Mouse (Mus musculus) embryonic facial prominence, embryonic 10.5 days (tissue): ENCODE data around the gene Myh9. TPM values are rescaled to one million over a fixed set of nuclear protein-coding genes. Genes with fewer than 3 reads are reported as not detected.

Experiments
- DNase-seq: peaks from one replicate; pipeline ENCODE4 v3.0.0-alpha.2; 2017; ENCODE audit warnings: low spot score
- H3K27ac ChIP-seq: fragments of 300-500 bp; sonication (generic); replicated peaks from 2 replicates; pipeline ENCODE4 v1.5.1; 2016; ENCODE audit warnings: mild to moderate bottlenecking
- H3K27me3 ChIP-seq: fragments of 300-500 bp; sonication (generic); replicated peaks from 2 replicates; pipeline ENCODE4 v1.6.1; 2016; ENCODE audit warnings: low read depth, mild to moderate bottlenecking; ENCODE audit not compliant: poor library complexity, severe bottlenecking
- H3K36me3 ChIP-seq: fragments of 300-500 bp; sonication (generic); replicated peaks from 2 replicates; pipeline ENCODE4 v1.6.1; 2016; ENCODE audit warnings: mild to moderate bottlenecking, moderate library complexity
- H3K4me1 ChIP-seq: fragments of 300-500 bp; sonication (generic); 2 replicates; pipeline ENCODE4 v1.6.1; 2016
- H3K4me3 ChIP-seq: fragments of 300-500 bp; sonication (generic); 2 replicates; pipeline ENCODE4 v1.5.1; 2016; ENCODE audit warnings: mild to moderate bottlenecking, moderate library complexity
- H3K9me3 ChIP-seq: fragments of 300-500 bp; sonication (generic); 2 replicates; pipeline ENCODE4 v1.6.1; 2016; ENCODE audit warnings: mild to moderate bottlenecking
- WGBS: fragments of 180-500 bp; shearing (Covaris S2); methylation state at CpG from one replicate; pipeline ENCODE4 v1.1.7; 2016; 5-methylcytosine and 5-hydroxymethylcytosine counted together
- polyA plus RNA-seq: library from polyadenylated mRNA; unstranded; fragments of >200 nt; fragmentation: Nextera tagmentation; extraction: Ambion mirVana; gene quantifications from 2 replicates; pipeline ENCODE4 v1.2.1, GENCODE M21; 2016

Gene Myh9
- polyA plus RNA-seq, 1 experiment from 2014 or later = 46.9 TPM

- whole genome bisulfite sequencing = 87% methylated on average over 12 of the region's 12 CpGs
- Histone ChIP-seq H3K4me3 (0 out of 2 replicates have a peak overlapping the region, but pooled peaks have one; percentile 8), H3K9me3 (no peaks in the 10 kb centered on the region), H3K27me3 (no peaks in the 10 kb centered on the region), H3K36me3 (peaks cover 33% of the 10 kb centered on the region), H3K4me1 (peaks cover 68% of the 10 kb centered on the region), H3K27ac (peak overlapping the region; percentile 75)
- DNase-seq = no peak
Measured at GRCm38 (mm10) chr15:77828242-77828641, 13.7 kb downstream of the Myh9 start.

GRCm38 (mm10) chr15:77827794-77828193 is 14.2 kb downstream of the Myh9 start:
- WGBS = 24% methylated on average over 6 of the region's 6 CpGs
- peaks cover 72% of the 10 kb centered on the region for H3K4me1 ChIP-seq
- peak overlapping the region; percentile 8; the same call in 1 of the 2 replicates for H3K4me3 ChIP-seq
- no peaks in the 10 kb centered on the region for H3K9me3 ChIP-seq
- peaks cover 32% of the 10 kb centered on the region for H3K36me3 ChIP-seq
- H3K27me3 ChIP-seq = no peaks in the 10 kb centered on the region
- no peak for DNase-seq
- H3K27ac ChIP-seq = peak overlapping the region; percentile 75

- Histone ChIP-seq H3K4me1 (peaks cover 73% of the 10 kb centered on the region), H3K27ac (peak overlapping the region; percentile 75), H3K27me3 (no peaks in the 10 kb centered on the region), H3K36me3 (peaks cover 29% of the 10 kb centered on the region), H3K9me3 (no peaks in the 10 kb centered on the region), H3K4me3 (peak overlapping the region; percentile 8; the same call in 1 of the 2 replicates)
- WGBS = 11% methylated on average over 7 of the region's 7 CpGs
- DNase-seq = peak; percentile 65
Measured at GRCm38 (mm10) chr15:77827379-77827778, 14.6 kb downstream of the Myh9 start.

GRCm38 (mm10) chr15:77825382-77825781 is 16.6 kb downstream of the Myh9 start:
- peaks cover 11% of the 10 kb centered on the region for H3K36me3 ChIP-seq
- no peak for DNase-seq
- H3K27me3 ChIP-seq = no peaks in the 10 kb centered on the region
- no peaks in the 10 kb centered on the region for H3K9me3 ChIP-seq
- no peak overlapping the region for H3K4me3 ChIP-seq
- 86% methylated on average over 1 of the region's 1 CpGs for WGBS
- H3K27ac ChIP-seq = no peak overlapping the region
- peaks cover 79% of the 10 kb centered on the region for H3K4me1 ChIP-seq

GRCm38 (mm10) chr15:77824321-77824720 is 17.7 kb downstream of the Myh9 start:
- no peak for DNase-seq
- no peak overlapping the region for H3K4me3 ChIP-seq
- 0 out of 2 replicates have a peak, but pooled peaks cover 5% of the 10 kb centered on the region for H3K36me3 ChIP-seq
- WGBS = 89% methylated on average over 1 of the region's 1 CpGs
- peaks cover 82% of the 10 kb centered on the region for H3K4me1 ChIP-seq
- no peaks in the 10 kb centered on the region for H3K27me3 ChIP-seq
- H3K9me3 ChIP-seq = no peaks in the 10 kb centered on the region
- H3K27ac ChIP-seq = no peak overlapping the region

- H3K9me3 ChIP-seq = no peaks in the 10 kb centered on the region
- H3K27ac ChIP-seq = peak overlapping the region; percentile 36; the same call in 1 of the 2 replicates
- no peak for DNase-seq
- peaks cover 88% of the 10 kb centered on the region for H3K4me1 ChIP-seq
- no peaks in the 10 kb centered on the region for H3K27me3 ChIP-seq
- no peak overlapping the region for H3K4me3 ChIP-seq
- 0 out of 2 replicates have a peak, but pooled peaks cover 10% of the 10 kb centered on the region for H3K36me3 ChIP-seq
- WGBS = 73% methylated on average over 3 of the region's 3 CpGs
Measured at GRCm38 (mm10) chr15:77823634-77824033, 18.3 kb downstream of the Myh9 start.

GRCm38 (mm10) chr15:77823196-77823595 is 18.8 kb downstream of the Myh9 start:
- Histone ChIP-seq H3K4me1 (peaks cover 89% of the 10 kb centered on the region), H3K9me3 (no peaks in the 10 kb centered on the region), H3K27me3 (no peaks in the 10 kb centered on the region), H3K36me3 (0 out of 2 replicates have a peak, but pooled peaks cover 11% of the 10 kb centered on the region), H3K27ac (peak overlapping the region; percentile 36), H3K4me3 (no peak overlapping the region)
- DNase-seq = no peak
- WGBS = 73% methylated on average over 6 of the region's 6 CpGs

- Histone ChIP-seq H3K27ac (no peak overlapping the region), H3K4me3 (no peak overlapping the region), H3K27me3 (no peaks in the 10 kb centered on the region), H3K9me3 (no peaks in the 10 kb centered on the region), H3K4me1 (peaks cover 89% of the 10 kb centered on the region), H3K36me3 (0 out of 2 replicates have a peak, but pooled peaks cover 11% of the 10 kb centered on the region)
- WGBS = 65% methylated on average over 2 of the region's 2 CpGs
- no peak for DNase-seq
Measured at GRCm38 (mm10) chr15:77822671-77823070, 19.3 kb downstream of the Myh9 start.

GRCm38 (mm10) chr15:77822057-77822466 is 19.9 kb downstream of the Myh9 start:
- 45% methylated on average over 5 of the region's 5 CpGs for WGBS
- H3K4me1 ChIP-seq = peaks cover 89% of the 10 kb centered on the region

GRCm38 (mm10) chr15:77821424-77821823 is 20.6 kb downstream of the Myh9 start:
- 0 out of 2 replicates have a peak, but pooled peaks cover 11% of the 10 kb centered on the region for H3K36me3 ChIP-seq
- peak overlapping the region; percentile 60 for H3K27ac ChIP-seq
- H3K9me3 ChIP-seq = no peaks in the 10 kb centered on the region
- peaks cover 91% of the 10 kb centered on the region for H3K4me1 ChIP-seq
- 70% methylated on average over 7 of the region's 7 CpGs for WGBS
- no peak for DNase-seq
- no peak overlapping the region for H3K4me3 ChIP-seq
- no peaks in the 10 kb centered on the region for H3K27me3 ChIP-seq

More at GRCm38 (mm10) chr15:77822057-77822466, 19.9 kb downstream of the Myh9 start:
- H3K27ac ChIP-seq = peak overlapping the region; percentile 60
- H3K27me3 ChIP-seq = no peaks in the 10 kb centered on the region
- no peaks in the 10 kb centered on the region for H3K9me3 ChIP-seq
- no peak overlapping the region for H3K4me3 ChIP-seq
- H3K36me3 ChIP-seq = 0 out of 2 replicates have a peak, but pooled peaks cover 11% of the 10 kb centered on the region
- no peak for DNase-seq

- Histone ChIP-seq H3K27ac (peak overlapping the region; percentile 60), H3K4me1 (peaks cover 91% of the 10 kb centered on the region), H3K9me3 (no peaks in the 10 kb centered on the region), H3K27me3 (no peaks in the 10 kb centered on the region), H3K36me3 (0 out of 2 replicates have a peak, but pooled peaks cover 8% of the 10 kb centered on the region), H3K4me3 (no peak overlapping the region)
- no peak for DNase-seq
- 54% methylated on average over 3 of the region's 3 CpGs for WGBS
Measured at GRCm38 (mm10) chr15:77820480-77821163, 21.4 kb downstream of the Myh9 start.

- peak overlapping the region; percentile 60 for H3K27ac ChIP-seq
- no peaks in the 10 kb centered on the region for H3K27me3 ChIP-seq
- H3K9me3 ChIP-seq = no peaks in the 10 kb centered on the region
- WGBS = 76% methylated on average over 10 of the region's 10 CpGs
- H3K36me3 ChIP-seq = 0 out of 2 replicates have a peak, but pooled peaks cover 8% of the 10 kb centered on the region
- H3K4me3 ChIP-seq = no peak overlapping the region
- DNase-seq = no peak
- peaks cover 94% of the 10 kb centered on the region for H3K4me1 ChIP-seq
Measured at GRCm38 (mm10) chr15:77819894-77820387, 22.0 kb downstream of the Myh9 start.
